Mouse (Mus musculus) ES-CJ7 (cell line): ENCODE measurements at regions not wholly inside any gene's neighbourhood (a gene's known extent, or its start where the extent isn't known, plus 50 kb on each side); places are given as distances from the start of the nearest gene placed in this dataset.
"Not testable (repeated sequence)": the region's sequence is repeated elsewhere in the genome, so short reads cannot be mapped to it uniquely, and the experiment has no call there.

Source experiments
- DNase-seq: peaks from one replicate; pipeline ENCODE4 v3.0.0; 2011; ENCODE audit warnings: low read depth, low spot score

DNA sequence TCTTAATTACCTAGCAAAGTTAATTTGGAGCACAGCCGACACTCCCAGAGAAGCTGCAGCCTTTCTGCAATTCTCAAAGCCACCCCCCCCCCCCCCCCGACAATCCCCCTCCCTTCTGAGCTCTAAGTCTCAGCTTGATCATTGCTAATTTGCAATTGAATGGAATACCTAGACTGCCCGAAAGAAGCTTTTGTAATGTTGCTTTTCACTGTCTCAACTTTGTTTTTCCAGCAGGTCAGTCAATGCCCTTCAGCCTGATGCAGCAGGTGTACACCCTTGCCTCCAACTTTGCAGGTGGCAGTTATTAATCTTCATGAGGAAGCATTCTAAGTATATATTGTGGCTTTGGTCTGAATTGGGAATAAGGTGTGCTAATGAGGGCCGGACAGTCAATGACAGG is 1006.6 kb upstream of the Gm8797 start:
- peak; percentile 84 for DNase-seq

DNA sequence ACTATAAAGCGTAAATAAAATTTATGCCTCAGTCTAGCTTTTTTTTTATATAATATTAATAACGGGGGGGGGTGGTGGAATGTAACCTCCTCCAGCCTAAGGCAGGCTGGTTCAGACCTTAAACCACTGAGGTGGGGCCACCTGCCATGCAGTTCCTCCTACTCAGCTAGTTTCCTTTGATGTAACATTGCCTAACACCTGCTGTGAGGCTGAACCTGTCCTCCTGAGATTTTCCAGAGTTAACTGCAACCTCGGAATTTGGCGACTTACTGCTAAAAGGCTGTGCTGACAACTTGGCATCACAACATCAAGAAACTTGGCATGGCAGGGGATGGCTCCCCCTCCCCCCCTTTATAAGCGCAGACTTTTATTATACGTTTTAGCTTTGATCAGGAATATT is 1006.0 kb upstream of the Gm8797 start:
- peak; percentile 68 for DNase-seq

DNA sequence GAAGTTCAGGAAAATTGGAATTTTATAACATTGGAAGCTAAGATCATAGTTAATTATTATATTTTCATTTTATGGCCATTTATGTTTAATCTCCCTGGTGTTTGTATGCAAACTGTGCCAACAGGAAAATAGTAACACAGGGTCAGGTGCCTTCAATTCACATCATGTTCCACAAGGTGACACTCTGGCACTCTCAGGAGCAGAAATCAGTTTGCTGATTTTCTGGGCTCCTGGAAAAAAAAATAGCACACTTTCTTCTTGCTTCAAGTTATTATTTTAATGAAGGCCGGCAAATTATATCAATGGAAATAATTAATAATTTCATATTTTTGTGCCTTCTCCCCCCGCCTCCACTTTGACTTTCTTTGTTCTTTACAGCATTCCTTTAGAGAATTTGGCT is 994.5 kb upstream of the Gm8797 start:
- no peak for DNase-seq

GRCm38 (mm10) chr3:4757113-4757512 is 993.5 kb upstream of the Gm8797 start:
- DNase-seq, result no peak

DNA sequence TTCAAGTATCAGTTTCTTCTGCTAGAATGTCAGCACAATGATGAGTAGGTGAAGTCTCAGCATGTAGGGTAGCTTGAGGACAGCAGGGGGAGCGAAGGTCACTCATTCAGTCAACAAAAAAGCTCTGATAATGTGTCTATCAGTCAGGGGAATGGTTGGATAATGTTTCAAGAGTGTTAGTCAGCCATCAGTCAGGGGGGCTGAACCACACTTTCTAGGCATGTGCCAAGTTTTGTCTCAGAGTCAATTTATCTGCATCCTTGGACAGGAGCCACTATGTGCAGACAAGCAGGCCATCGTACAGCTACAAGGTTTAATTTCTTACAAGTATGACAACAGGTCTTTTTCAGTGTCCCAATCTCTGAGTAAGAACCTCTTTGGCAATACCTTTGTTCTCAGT is 987.5 kb upstream of the Gm8797 start:
- DNase-seq, result no peak

- no peak for DNase-seq
Observed at GRCm38 (mm10) chr3:4776632-4777031, 974.0 kb upstream of the Gm8797 start.

DNA sequence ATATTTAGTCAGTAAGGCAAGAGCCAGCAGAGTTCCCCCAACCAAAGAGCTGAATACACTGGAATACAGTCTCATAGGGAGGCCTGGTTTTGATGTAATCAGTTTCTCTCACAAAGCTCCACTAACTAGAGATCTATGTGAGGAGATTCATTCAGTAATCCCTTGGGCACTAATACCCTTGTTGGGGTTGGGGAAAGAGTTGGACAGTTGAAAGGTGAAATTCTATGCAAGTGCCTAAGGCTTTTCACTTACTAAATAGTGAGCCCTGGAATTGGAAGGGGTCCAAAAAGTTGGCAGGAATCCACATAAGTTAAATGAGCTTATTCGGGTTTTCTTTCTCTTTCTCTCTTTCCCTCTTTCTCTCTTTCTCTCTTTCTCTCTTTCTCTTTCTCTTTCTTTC is 965.4 kb upstream of the Gm8797 start:
- no peak for DNase-seq

DNA sequence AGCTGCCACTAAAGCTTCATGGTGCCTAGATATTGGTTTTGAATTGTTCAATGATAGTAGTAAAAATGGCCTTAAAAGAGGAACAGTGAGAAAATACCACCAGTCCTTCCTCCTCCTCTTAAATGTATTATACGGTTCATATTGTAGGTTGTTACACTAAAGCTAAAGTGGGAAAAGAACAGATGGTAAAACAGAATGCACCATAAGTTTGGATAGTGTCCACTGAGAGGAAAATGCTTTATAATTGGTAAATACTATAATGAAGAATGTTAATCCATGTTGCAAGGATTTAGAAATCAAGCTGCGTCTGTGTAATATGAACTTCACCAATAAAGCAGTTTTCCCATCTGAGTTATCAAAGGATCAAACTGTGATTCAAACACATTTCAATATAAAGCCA is 957.5 kb upstream of the Gm8797 start:
- DNase-seq, result no peak

GRCm38 (mm10) chr3:4796041-4796908 is 954.3 kb upstream of the Gm8797 start:
- DNase-seq, result no peak

GRCm38 (mm10) chr3:4796909-4797566 is 953.6 kb upstream of the Gm8797 start:
- DNase-seq, result no peak

- no peak for DNase-seq
Observed at GRCm38 (mm10) chr3:4797567-4797940, 953.1 kb upstream of the Gm8797 start.

DNA sequence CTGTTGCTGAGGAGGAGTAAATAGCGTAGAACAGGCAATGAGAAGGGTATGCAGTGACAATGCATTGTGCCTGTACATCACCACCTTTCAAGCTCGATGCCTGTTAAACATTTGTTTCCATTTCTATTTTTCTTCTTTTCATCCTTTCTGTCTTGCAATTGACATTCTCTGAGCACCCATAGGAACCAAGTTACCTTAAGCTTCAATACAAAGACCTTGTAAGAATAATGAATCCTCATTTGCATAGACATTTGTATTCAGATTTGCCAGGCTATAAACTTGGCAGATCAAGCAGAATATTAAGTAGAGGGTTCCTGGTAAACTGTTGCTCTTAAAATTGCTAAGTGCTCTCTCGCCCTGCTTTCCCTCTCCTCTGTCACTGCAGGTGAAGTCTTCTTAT is 952.2 kb upstream of the Gm8797 start:
- DNase-seq, result no peak

GRCm38 (mm10) chr3:4834459-4834858 is 916.1 kb upstream of the Gm8797 start:
- DNase-seq, result no peak

- no peak for DNase-seq
Observed at GRCm38 (mm10) chr3:4835645-4836044, 915.0 kb upstream of the Gm8797 start.

DNA sequence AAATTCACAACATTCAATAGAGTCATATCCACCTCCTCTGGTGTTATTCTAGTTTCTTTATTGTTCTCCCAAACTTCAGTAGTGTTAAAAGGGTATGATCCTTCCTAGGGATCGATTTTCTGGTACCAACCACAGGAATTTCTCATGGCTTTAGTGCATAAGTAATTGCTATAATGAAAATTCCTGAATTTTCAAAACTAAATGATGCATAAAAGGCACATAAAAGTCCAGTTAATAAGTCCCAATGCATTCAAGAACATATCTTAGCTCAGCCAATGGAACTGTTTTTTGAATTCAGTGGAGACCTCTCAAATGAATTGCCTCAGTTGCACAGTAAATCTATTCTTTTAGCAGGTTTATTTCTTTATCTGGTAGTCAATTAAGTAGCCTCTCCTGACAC is 913.7 kb upstream of the Gm8797 start:
- DNase-seq, result no peak

GRCm38 (mm10) chr3:4854958-4855566 is 895.5 kb upstream of the Gm8797 start:
- no peak for DNase-seq

DNA sequence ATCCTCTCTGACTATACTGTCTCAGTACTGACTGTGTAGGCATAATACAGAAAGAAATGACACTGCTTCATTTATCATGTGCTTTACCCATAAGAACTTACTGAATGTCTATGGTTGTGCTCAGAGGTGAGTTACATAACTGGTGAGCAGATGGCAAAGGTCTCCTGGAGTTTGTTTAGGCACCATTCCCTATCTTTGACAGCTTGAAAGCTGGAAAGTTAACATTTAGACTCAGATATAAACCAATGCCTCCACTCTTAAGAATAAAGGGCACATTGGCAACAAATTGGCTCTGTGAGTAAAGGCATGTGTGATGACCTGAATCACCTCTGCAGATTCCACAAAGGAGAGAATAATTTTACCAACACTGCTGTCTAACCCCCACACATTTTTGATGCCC is 894.0 kb upstream of the Gm8797 start:
- no peak for DNase-seq

- no peak for DNase-seq
Observed at GRCm38 (mm10) chr3:4866226-4866625, 884.4 kb upstream of the Gm8797 start.

DNA sequence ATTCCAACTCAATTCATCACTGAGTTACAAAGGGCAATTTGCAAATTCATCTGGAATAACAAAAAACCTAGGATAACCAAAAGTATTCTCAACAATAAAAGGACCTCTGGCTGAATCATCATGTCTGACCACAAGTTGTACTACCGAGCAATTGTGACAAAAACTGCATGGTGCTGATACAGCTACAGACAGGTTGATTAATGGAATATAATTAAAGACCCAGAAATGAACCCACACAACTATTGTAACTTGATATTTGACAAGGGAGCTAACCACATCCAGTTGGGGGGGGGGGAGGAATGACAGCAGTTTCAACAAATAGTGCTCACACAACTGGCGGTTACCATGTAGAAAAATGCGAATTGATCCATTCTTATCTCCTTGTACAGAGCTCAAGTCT is 864.7 kb upstream of the Gm8797 start:
- DNase-seq, result no peak

GRCm38 (mm10) chr3:4893108-4893507 is 857.5 kb upstream of the Gm8797 start:
- DNase-seq, result peak; percentile 65

GRCm38 (mm10) chr3:4895811-4896210 is 854.8 kb upstream of the Gm8797 start:
- peak; percentile 55 for DNase-seq

DNA sequence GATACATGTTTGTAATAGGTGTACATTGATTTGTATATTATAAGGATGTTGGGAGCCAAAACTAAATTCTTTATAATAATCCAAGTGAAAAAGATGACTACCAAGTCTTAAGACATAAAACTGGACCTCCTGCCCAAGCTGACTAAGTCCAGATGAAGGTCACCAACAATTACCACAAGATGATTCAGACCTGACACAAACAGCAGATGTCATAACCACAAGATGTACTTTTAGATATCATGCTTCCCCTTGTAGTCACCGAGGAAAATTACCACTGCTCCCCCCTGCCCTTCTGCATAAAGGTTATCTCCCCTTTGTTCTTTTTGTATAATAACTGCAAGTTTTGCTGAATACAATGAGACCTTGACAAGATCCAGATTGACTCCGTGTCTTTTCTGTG is 843.0 kb upstream of the Gm8797 start:
- DNase-seq, result not testable (repeated sequence)

- DNase-seq, result not testable (repeated sequence)
Observed at GRCm38 (mm10) chr3:4930731-4931130, 819.9 kb upstream of the Gm8797 start.
